Mouse (Mus musculus) right cerebral cortex, adult 2 months (tissue): Measurements from ENCODE around the gene Rapgef5.

ENCODE experiments used
- DNase-seq, 2 experiments: peaks; one replicate each; pipeline ENCODE4 v3.0.0; 2021 to 2022; ENCODE audit warnings: low spot score in 2 of 2

Gene Rapgef5

GRCm38 (mm10) chr12:117720794-117721747, 204.8 kb downstream of the Rapgef5 start:
- DNase-seq, result no peak

- no peak for DNase-seq
Observed at GRCm38 (mm10) chr12:117721748-117722150, 205.5 kb downstream of the Rapgef5 start.

- DNase-seq, result no peak
Observed at GRCm38 (mm10) chr12:117725011-117725410, 208.7 kb downstream of the Rapgef5 start.

- DNase-seq, result no peak
Observed at GRCm38 (mm10) chr12:117727481-117728177, 211.3 kb downstream of the Rapgef5 start.

- DNase-seq, result no peak
Observed at GRCm38 (mm10) chr12:117728178-117728611, 211.9 kb downstream of the Rapgef5 start.

- no peak for DNase-seq
Observed at GRCm38 (mm10) chr12:117733611-117734010, 217.3 kb downstream of the Rapgef5 start.

- no peak for DNase-seq
Observed at GRCm38 (mm10) chr12:117736130-117736529, 219.9 kb downstream of the Rapgef5 start.

GRCm38 (mm10) chr12:117736928-117737327, 220.6 kb downstream of the Rapgef5 start:
- no peak for DNase-seq

- DNase-seq, result no peak
Observed at GRCm38 (mm10) chr12:117737332-117738031, 221.2 kb downstream of the Rapgef5 start.

- DNase-seq, result no peak
Observed at GRCm38 (mm10) chr12:117742487-117742886, 226.2 kb downstream of the Rapgef5 start.

- no peak for DNase-seq
Observed at GRCm38 (mm10) chr12:117744580-117745483, 228.6 kb downstream of the Rapgef5 start.

GRCm38 (mm10) chr12:117746611-117747010, 230.3 kb downstream of the Rapgef5 start:
- no peak for DNase-seq

GRCm38 (mm10) chr12:117751045-117751444, 234.8 kb downstream of the Rapgef5 start:
- DNase-seq, result no peak

- DNase-seq, result no peak
Observed at GRCm38 (mm10) chr12:117751520-117752383, 235.5 kb downstream of the Rapgef5 start.

- no peak for DNase-seq
Observed at GRCm38 (mm10) chr12:117756010-117756409, 239.7 kb downstream of the Rapgef5 start.

- peak in 1 of 2 experiments; percentile 29 for DNase-seq
Observed at GRCm38 (mm10) chr12:117760373-117760772, 244.1 kb downstream of the Rapgef5 start.

- no peak for DNase-seq
Observed at GRCm38 (mm10) chr12:117760846-117761245, 244.6 kb downstream of the Rapgef5 start.

GRCm38 (mm10) chr12:117761698-117762097, 245.4 kb downstream of the Rapgef5 start:
- peak; percentile 61 to 65 for DNase-seq

GRCm38 (mm10) chr12:117763247-117763646, 247.0 kb downstream of the Rapgef5 start:
- DNase-seq, result no peak

GRCm38 (mm10) chr12:117764839-117765238, 248.6 kb downstream of the Rapgef5 start:
- DNase-seq, result peak; percentile 75 to 81
